Mouse (Mus musculus) limb, embryonic 13.5 days (tissue): Measurements from ENCODE around the gene Lpp. TPM values are rescaled to one million over a fixed set of nuclear protein-coding genes. Genes with fewer than 3 reads are reported as not detected.

ENCODE experiments used
- ATAC-seq: fragments of 200-750 bp; cut with Nextera tagmentation; 2 replicates; pipeline ENCODE4 v1.8.0; 2017; ENCODE audit warnings: low read depth, moderate number of reproducible peaks, moderate TSS enrichment; ENCODE audit not compliant: low FRiP score
- H3K27ac ChIP-seq: fragments of 300-500 bp; sonication (generic); 2 replicates; pipeline ENCODE4 v1.5.1; 2015; ENCODE audit warnings: inconsistent platforms, mild to moderate bottlenecking, moderate library complexity
- H3K27me3 ChIP-seq: fragments of 300-500 bp; sonication (generic); 2 replicates; pipeline ENCODE4 v1.6.1; 2015; ENCODE audit warnings: mild to moderate bottlenecking, inconsistent platforms
- H3K36me3 ChIP-seq: fragments of 300-500 bp; sonication (generic); 2 replicates; pipeline ENCODE4 v1.6.1; 2015; ENCODE audit warnings: inconsistent platforms, mild to moderate bottlenecking, moderate library complexity
- H3K4me1 ChIP-seq: fragments of 300-500 bp; sonication (generic); 2 replicates; pipeline ENCODE4 v1.6.1; 2015; ENCODE audit warnings: inconsistent platforms
- H3K4me2 ChIP-seq: fragments of 300-500 bp; sonication (generic); replicated peaks from 2 replicates; pipeline ENCODE4 v1.6.1; 2015; ENCODE audit warnings: inconsistent platforms, mild to moderate bottlenecking, moderate library complexity
- H3K4me3 ChIP-seq: fragments of 300-500 bp; sonication (generic); 2 replicates; pipeline ENCODE4 v1.5.1; 2015; ENCODE audit warnings: moderate library complexity, mild to moderate bottlenecking, inconsistent platforms
- H3K9ac ChIP-seq: fragments of 300-500 bp; sonication (generic); 2 replicates; pipeline ENCODE4 v1.6.1; 2015; ENCODE audit warnings: mild to moderate bottlenecking, inconsistent platforms
- H3K9me3 ChIP-seq: fragments of 300-500 bp; sonication (generic); 2 replicates; pipeline ENCODE4 v1.6.1; 2016; ENCODE audit warnings: inconsistent platforms
- WGBS: fragments of 180-500 bp; shearing (Covaris S2); methylation state at CpG from one replicate; pipeline ENCODE4 v1.1.7; 2015; 5-methylcytosine and 5-hydroxymethylcytosine counted together
- polyA plus RNA-seq: library from polyadenylated mRNA; unstranded; fragments of >200 nt; fragmentation: Nextera tagmentation; extraction: Ambion mirVana; gene quantifications from 2 replicates; pipeline ENCODE4 v1.2.1, GENCODE M21; 2015

The Lpp gene
- polyA plus RNA-seq, 1 experiment from 2014 or later, result 56.0 TPM

DNA sequence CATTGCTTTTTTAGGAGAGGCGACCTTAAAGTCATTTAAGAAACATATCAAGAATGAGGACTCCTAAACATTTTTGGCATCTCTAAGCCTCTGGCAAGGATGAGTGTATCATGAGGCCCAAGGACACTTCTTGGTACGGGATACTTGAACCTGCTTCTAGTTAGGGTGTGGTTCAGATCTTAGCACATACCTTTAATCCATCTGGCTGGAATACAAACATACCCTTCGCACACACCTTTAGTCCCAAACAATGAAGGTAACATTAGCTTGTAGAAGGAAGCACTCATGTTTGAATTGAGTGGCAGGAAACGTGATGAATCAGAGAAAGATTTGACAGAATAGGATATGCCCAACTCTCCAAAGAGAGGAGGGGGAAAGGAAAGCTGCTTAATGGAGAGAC, 522.2 kb downstream of the Lpp start:
- no peak overlapping the region for H3K4me3 ChIP-seq
- H3K27me3 ChIP-seq, result no peaks in the 10 kb centered on the region
- no peak overlapping the region for H3K4me2 ChIP-seq
- H3K4me1 ChIP-seq, result peaks cover 20% of the 10 kb centered on the region
- H3K27ac ChIP-seq, result no peak overlapping the region
- H3K9me3 ChIP-seq, result no peaks in the 10 kb centered on the region
- no peak overlapping the region for H3K9ac ChIP-seq
- H3K36me3 ChIP-seq, result no peaks in the 10 kb centered on the region
- ATAC-seq, result no peak
- WGBS, result 92% methylated on average over 4 of the region's 4 CpGs

GRCm38 (mm10) chr16:24919349-24920012, 526.2 kb downstream of the Lpp start:
- H3K36me3 ChIP-seq, result no peaks in the 10 kb centered on the region
- no peak overlapping the region for H3K4me3 ChIP-seq
- H3K27me3 ChIP-seq, result no peaks in the 10 kb centered on the region
- peak overlapping the region; percentile 55; the same call in 1 of the 2 replicates for H3K27ac ChIP-seq
- peak overlapping the region; percentile 49 for H3K4me2 ChIP-seq
- WGBS, result 17% methylated on average over 11 of the region's 11 CpGs
- peak; percentile 66; the same call in 1 of the 2 replicates for ATAC-seq
- H3K4me1 ChIP-seq, result peaks cover 20% of the 10 kb centered on the region
- H3K9ac ChIP-seq, result no peak overlapping the region
- H3K9me3 ChIP-seq, result no peaks in the 10 kb centered on the region

GRCm38 (mm10) chr16:24930070-24930469, 536.8 kb downstream of the Lpp start:
- no peak overlapping the region for H3K4me3 ChIP-seq
- ATAC-seq, result no peak
- no peaks in the 10 kb centered on the region for H3K36me3 ChIP-seq
- H3K27ac ChIP-seq, result no peak overlapping the region
- no peaks in the 10 kb centered on the region for H3K9me3 ChIP-seq
- peaks cover 6% of the 10 kb centered on the region; the same call in 1 of the 2 replicates for H3K4me1 ChIP-seq
- no peak overlapping the region for H3K4me2 ChIP-seq
- no peak overlapping the region for H3K9ac ChIP-seq
- no peaks in the 10 kb centered on the region for H3K27me3 ChIP-seq

DNA sequence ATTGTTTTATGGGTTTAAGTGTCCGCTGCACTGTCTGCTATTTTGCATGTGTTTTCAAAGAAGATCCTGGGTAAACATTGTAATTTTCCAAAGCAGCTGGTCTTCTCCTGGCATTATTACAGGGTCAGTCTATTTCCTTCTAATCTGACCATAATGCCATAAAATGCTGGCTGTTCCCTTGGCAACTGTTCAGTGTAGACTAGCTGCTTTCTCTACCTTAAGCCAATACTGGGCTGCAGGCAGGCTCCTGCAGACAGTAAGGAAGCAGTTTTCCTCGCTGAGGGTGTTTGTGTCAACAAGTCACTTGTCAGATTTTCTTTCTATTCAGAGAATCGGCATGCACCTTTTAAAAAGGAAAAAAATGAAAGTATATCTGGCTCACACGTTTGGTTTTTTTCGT, 537.3 kb downstream of the Lpp start:
- H3K4me2 ChIP-seq, result no peak overlapping the region
- no peaks in the 10 kb centered on the region for H3K36me3 ChIP-seq
- WGBS, result 64% methylated on average over 5 of the region's 5 CpGs
- ATAC-seq, result no peak
- H3K4me1 ChIP-seq, result peaks cover 6% of the 10 kb centered on the region; the same call in 1 of the 2 replicates
- H3K9me3 ChIP-seq, result no peaks in the 10 kb centered on the region
- no peaks in the 10 kb centered on the region for H3K27me3 ChIP-seq
- no peak overlapping the region for H3K27ac ChIP-seq
- no peak overlapping the region for H3K9ac ChIP-seq
- H3K4me3 ChIP-seq, result no peak overlapping the region

DNA sequence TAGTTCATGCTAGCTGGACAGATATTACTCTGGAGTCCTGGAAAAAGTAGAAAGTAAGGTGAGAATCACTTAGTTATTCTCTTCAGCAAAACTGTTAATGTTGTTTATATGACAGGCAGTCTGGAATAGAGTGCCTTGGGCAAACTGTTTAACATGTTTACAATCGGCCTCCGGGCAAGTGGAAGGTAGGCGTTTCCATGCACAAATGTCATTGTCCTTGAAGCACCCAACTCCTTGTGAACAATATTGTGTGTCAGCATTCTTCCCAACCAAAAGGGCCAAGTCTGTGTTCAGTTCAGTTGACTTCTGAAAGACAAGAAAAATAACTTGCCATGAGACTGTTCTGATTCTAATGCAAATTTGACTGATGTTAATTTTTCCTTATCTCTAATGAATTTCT, 539.5 kb downstream of the Lpp start:
- Histone ChIP-seq H3K4me1 (peaks cover 6% of the 10 kb centered on the region; the same call in 1 of the 2 replicates), H3K36me3 (no peaks in the 10 kb centered on the region), H3K9ac (no peak overlapping the region), H3K4me2 (no peak overlapping the region), H3K9me3 (no peaks in the 10 kb centered on the region), H3K27me3 (no peaks in the 10 kb centered on the region), H3K4me3 (no peak overlapping the region), H3K27ac (no peak overlapping the region)
- 83% methylated on average over 3 of the region's 3 CpGs for WGBS
- no peak for ATAC-seq

GRCm38 (mm10) chr16:24933691-24934090, 540.4 kb downstream of the Lpp start:
- Histone ChIP-seq H3K9me3 (no peaks in the 10 kb centered on the region), H3K27me3 (no peaks in the 10 kb centered on the region), H3K9ac (no peak overlapping the region), H3K4me2 (no peak overlapping the region), H3K27ac (no peak overlapping the region), H3K4me3 (no peak overlapping the region), H3K36me3 (no peaks in the 10 kb centered on the region), H3K4me1 (peaks cover 8% of the 10 kb centered on the region; the same call in 1 of the 2 replicates)
- WGBS, result 84% methylated on average over 4 of the region's 4 CpGs
- ATAC-seq, result no peak

GRCm38 (mm10) chr16:24941306-24942160, 548.2 kb downstream of the Lpp start:
- no peaks in the 10 kb centered on the region for H3K36me3 ChIP-seq
- no peak for ATAC-seq
- no peak overlapping the region for H3K4me2 ChIP-seq
- H3K9ac ChIP-seq, result no peak overlapping the region
- no peak overlapping the region for H3K27ac ChIP-seq
- H3K4me3 ChIP-seq, result no peak overlapping the region
- peaks cover 14% of the 10 kb centered on the region; the same call in 1 of the 2 replicates for H3K4me1 ChIP-seq
- H3K27me3 ChIP-seq, result no peaks in the 10 kb centered on the region
- no peaks in the 10 kb centered on the region for H3K9me3 ChIP-seq
- WGBS, result 79% methylated on average over 9 of the region's 9 CpGs

DNA sequence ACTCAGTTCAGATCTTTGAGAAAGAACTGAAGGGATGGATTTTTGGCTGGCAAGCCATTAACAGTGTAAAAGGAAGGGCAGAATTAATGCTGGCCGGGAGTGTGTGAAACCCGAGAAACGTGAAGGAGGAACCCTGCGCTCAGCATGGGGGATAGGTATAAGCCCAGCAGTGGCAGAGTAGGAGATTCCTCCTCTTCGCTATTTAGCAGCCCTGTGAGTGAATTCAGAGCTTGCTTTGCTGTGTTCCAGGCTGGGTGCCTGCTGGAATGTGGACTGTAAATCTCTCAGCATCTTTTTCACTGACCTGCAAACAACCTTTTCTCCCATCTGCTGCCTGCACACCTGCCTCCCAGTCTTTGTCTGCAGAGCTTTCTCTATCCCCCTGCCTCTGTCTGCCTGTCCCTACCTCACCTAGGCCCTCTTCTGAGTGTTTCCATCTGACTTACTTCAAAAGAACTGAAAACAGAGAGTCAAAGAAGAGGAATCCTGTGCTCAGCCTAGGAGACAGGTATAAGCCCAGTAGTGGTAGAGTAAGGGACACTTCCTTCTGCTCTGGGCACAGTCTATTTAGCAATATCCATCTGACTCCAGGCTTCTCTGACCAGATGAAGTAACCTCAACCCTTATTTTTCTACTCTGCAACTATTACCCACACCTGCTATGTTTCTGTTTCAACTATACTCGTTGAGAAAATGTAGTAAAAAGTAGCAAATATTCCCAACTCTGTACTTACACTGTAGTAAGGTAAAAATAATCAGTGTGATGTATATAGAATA, 550.4 kb downstream of the Lpp start:
- ATAC-seq, result peak; percentile 40; the same call in 1 of the 2 replicates
- H3K4me2 ChIP-seq, result no peak overlapping the region
- no peak overlapping the region for H3K27ac ChIP-seq
- no peaks in the 10 kb centered on the region for H3K36me3 ChIP-seq
- H3K4me3 ChIP-seq, result no peak overlapping the region
- H3K4me1 ChIP-seq, result peaks cover 12% of the 10 kb centered on the region; the same call in 1 of the 2 replicates
- H3K27me3 ChIP-seq, result no peaks in the 10 kb centered on the region
- WGBS, result 15% methylated on average over 6 of the region's 6 CpGs
- H3K9ac ChIP-seq, result no peak overlapping the region
- H3K9me3 ChIP-seq, result no peaks in the 10 kb centered on the region

- Histone ChIP-seq H3K9me3 (no peaks in the 10 kb centered on the region), H3K4me2 (no peak overlapping the region), H3K36me3 (no peaks in the 10 kb centered on the region), H3K4me1 (peaks cover 23% of the 10 kb centered on the region; the same call in 1 of the 2 replicates), H3K27ac (no peak overlapping the region), H3K4me3 (no peak overlapping the region), H3K9ac (no peak overlapping the region), H3K27me3 (no peaks in the 10 kb centered on the region)
- 72% methylated on average over 1 of the region's 1 CpGs for whole genome bisulfite sequencing
- ATAC-seq, result no peak
Measured at GRCm38 (mm10) chr16:24946356-24946755, 553.0 kb downstream of the Lpp start.

GRCm38 (mm10) chr16:24947485-24947884, 554.2 kb downstream of the Lpp start:
- Histone ChIP-seq H3K4me3 (no peak overlapping the region), H3K27ac (no peak overlapping the region), H3K9ac (no peak overlapping the region), H3K4me1 (peaks cover 29% of the 10 kb centered on the region; the same call in 1 of the 2 replicates), H3K9me3 (no peaks in the 10 kb centered on the region), H3K4me2 (no peak overlapping the region), H3K36me3 (no peaks in the 10 kb centered on the region), H3K27me3 (no peaks in the 10 kb centered on the region)
- no peak for ATAC-seq
- WGBS, result 92% methylated on average over 1 of the region's 1 CpGs

DNA sequence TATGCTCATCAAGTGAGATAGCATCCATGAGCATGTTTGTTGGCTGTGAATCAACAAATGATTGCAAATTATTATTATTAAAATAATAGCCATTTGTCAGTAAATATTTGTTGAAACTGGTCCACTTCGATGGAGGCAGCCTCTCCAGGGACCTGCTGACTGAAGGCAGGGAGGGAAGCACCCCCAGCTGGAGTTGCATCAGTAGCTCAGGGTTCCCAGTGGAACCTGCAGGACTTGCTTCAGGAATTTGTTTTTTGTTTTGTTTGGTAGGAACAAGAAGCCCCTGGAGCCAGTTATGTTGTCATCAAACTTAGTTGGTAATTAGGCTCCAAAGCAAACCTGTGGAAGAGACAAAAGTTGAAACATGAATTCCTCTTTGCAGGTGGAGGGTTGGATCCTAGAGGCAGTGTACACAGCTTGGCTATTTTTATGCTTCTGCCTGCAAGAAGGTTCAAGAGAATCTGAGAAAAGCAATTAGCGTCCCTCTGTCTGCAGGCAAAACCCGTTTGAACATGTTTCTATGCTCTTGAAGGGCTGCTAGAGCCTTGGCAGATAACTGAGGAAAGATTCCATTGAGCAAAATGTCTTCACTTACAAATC, 554.9 kb downstream of the Lpp start:
- Histone ChIP-seq H3K36me3 (no peaks in the 10 kb centered on the region), H3K4me2 (no peak overlapping the region), H3K9ac (no peak overlapping the region), H3K4me1 (peaks cover 24% of the 10 kb centered on the region; the same call in 1 of the 2 replicates), H3K4me3 (no peak overlapping the region), H3K9me3 (no peaks in the 10 kb centered on the region), H3K27ac (no peak overlapping the region), H3K27me3 (no peaks in the 10 kb centered on the region)
- ATAC-seq, result no peak
- 71% methylated on average over 3 of the region's 3 CpGs for WGBS
